Mouse (Mus musculus) midbrain, embryonic 11.5 days (tissue): ENCODE measurements at regions not wholly inside any gene's neighbourhood (a gene's known extent, or its start where the extent isn't known, plus 50 kb on each side); places are given as distances from the start of the nearest gene placed in this dataset.

Experiments
- ATAC-seq: fragments of 200-750 bp; cut with Nextera tagmentation; 2 replicates; pipeline ENCODE4 v1.8.0; 2017; ENCODE audit warnings: moderate TSS enrichment, moderate library complexity; ENCODE audit not compliant: low FRiP score
- DNase-seq: peaks from one replicate; pipeline ENCODE4 v3.0.0; 2015; ENCODE audit warnings: low spot score; ENCODE audit errors: missing footprints
- H3K27ac ChIP-seq: fragments of 300-500 bp; sonication (generic); 2 replicates; pipeline ENCODE4 v1.5.1; 2014; ENCODE audit warnings: low read depth, low read length
- H3K27me3 ChIP-seq: fragments of 300-500 bp; sonication (generic); 2 replicates; pipeline ENCODE4 v1.6.1; 2014; ENCODE audit warnings: mild to moderate bottlenecking, low read length, moderate library complexity, mixed read lengths; ENCODE audit not compliant: control insufficient read depth, insufficient read depth
- H3K36me3 ChIP-seq: fragments of 300-500 bp; sonication (generic); 2 replicates; pipeline ENCODE4 v1.6.1; 2014; ENCODE audit warnings: mild to moderate bottlenecking, low read length, moderate library complexity, mixed read lengths; ENCODE audit not compliant: control insufficient read depth, insufficient read depth
- H3K4me1 ChIP-seq: fragments of 300-500 bp; sonication (generic); 2 replicates; pipeline ENCODE4 v1.6.1; 2014; ENCODE audit warnings: low read length; ENCODE audit not compliant: control insufficient read depth, insufficient read depth
- H3K4me2 ChIP-seq: fragments of 300-500 bp; sonication (generic); 2 replicates; pipeline ENCODE4 v1.6.1; 2014; ENCODE audit warnings: mild to moderate bottlenecking, moderate library complexity
- H3K4me3 ChIP-seq: fragments of 300-500 bp; sonication (generic); 2 replicates; pipeline ENCODE4 v1.5.1; 2014; ENCODE audit warnings: low read depth, low read length
- H3K9ac ChIP-seq: fragments of 300-500 bp; sonication (generic); 2 replicates; pipeline ENCODE4 v1.6.1; 2014; ENCODE audit warnings: low read length
- H3K9me3 ChIP-seq: fragments of 300-500 bp; sonication (generic); 2 replicates; pipeline ENCODE4 v1.6.1; 2016; ENCODE audit warnings: low read length; ENCODE audit not compliant: control insufficient read depth
- WGBS: fragments of 180-500 bp; shearing (Covaris S2); extraction: QIAGEN DNeasy Blood & Tissue Kit; methylation state at CpG from one replicate; pipeline ENCODE4 v1.1.7; 2014; 5-methylcytosine and 5-hydroxymethylcytosine counted together

DNA sequence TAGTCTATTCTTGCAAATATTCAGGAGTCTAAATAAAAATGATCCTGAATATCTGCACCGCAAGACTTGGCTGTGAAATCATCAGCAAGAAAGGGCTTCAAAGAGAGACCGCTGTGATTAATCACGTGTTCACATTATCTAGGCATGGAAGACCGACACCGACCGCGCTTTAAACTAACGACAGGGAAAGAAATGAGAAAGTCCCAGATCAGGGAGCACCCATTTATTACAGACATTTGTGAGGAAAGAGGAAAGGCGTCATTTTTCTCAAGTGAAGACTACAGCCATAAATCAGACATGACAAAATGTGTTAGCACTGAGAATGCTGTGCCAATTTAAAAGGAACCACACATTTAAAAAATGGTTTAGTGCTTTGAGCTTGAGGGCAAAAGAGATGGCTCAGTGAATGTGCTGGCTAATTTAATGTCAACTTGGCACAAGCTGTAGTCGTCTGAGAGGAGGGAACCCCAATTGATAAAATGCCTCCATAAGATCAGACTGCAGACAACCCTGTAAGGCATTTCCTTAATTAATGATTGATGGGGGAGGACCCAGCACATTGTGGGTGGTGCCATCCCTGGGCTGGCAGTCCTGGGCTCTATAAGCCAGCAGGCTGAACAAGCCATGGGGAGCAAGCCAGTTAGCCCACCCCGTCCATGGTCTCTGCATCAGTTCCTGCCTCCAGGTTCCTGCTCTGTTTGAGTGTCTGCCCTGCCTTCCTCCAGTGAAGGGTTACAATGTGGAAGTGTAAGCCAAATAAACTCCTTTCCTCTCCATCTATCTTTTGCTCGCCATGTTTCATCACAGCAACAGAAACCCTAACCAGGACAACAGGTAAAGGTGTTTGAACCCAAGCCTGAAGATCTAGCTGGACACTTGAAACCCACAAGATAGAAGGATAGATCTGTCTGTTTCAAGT is 81.5 kb upstream of the Gm47985 start:
- ATAC-seq = no peak
- 92% methylated on average over 12 of the region's 12 CpGs for WGBS

DNA sequence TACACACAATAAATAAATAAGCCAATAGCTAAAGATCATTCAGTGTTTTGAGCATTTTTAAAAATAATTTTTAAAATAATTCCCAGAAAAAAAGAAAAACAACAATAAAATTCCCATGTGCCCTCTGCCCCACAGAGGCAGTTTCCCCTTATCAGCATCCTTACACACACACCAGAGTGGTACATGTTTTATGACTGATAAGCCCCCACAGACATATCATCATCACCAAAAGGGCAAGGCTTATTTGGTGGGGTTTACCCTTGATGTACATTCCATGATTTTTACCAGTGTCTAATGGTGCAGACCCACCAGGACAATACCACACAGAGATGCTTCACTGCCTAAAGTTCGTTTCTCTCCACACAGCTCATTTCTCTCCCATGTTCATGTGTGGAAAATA is 80.8 kb upstream of the Gm47985 start:
- DNase-seq (peak; percentile 41), ATAC-seq (no peak)
- H3K36me3 ChIP-seq = no peaks in the 10 kb centered on the region
- H3K4me1 ChIP-seq = no peaks in the 10 kb centered on the region
- no peaks in the 10 kb centered on the region for H3K27me3 ChIP-seq
- H3K4me2 ChIP-seq = no peak overlapping the region
- H3K9me3 ChIP-seq = no peaks in the 10 kb centered on the region
- H3K9ac ChIP-seq = no peak overlapping the region
- H3K27ac ChIP-seq = no peak overlapping the region
- 71% methylated on average over 1 of the region's 1 CpGs for WGBS
- no peak overlapping the region for H3K4me3 ChIP-seq

More for the DNA sequence above, 81.5 kb upstream of the Gm47985 start:
- Histone ChIP-seq H3K36me3 (no peaks in the 10 kb centered on the region), H3K27ac (no peak overlapping the region), H3K4me1 (peaks cover 4% of the 10 kb centered on the region; the same call in 1 of the 2 replicates), H3K4me2 (no peak overlapping the region), H3K27me3 (no peaks in the 10 kb centered on the region), H3K9ac (no peak overlapping the region), H3K9me3 (no peaks in the 10 kb centered on the region), H3K4me3 (no peak overlapping the region)
- peak; percentile 47 for DNase-seq

DNA sequence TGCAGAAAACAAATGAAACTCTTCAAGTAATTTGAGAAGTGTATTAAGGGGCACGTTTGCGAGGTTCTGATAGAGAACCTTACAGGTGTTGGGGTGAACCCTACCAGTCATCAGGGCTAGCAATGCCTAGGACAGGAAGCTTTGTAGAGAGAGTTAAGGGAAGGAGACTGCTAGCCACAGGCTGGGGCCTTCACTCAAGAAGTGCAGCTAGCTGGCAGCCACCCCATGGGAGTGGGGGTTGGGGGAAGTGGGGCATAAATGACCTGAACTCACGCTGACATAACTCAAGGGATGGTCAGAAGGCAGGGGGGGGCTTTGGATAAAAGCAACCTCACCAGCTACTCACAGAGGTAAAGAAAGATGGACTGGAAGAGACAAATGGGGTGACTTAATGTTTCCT is 80.3 kb upstream of the Gm47985 start:
- Histone ChIP-seq H3K27me3 (no peaks in the 10 kb centered on the region), H3K9me3 (no peaks in the 10 kb centered on the region), H3K27ac (no peak overlapping the region), H3K36me3 (no peaks in the 10 kb centered on the region), H3K4me1 (no peaks in the 10 kb centered on the region), H3K4me2 (no peak overlapping the region), H3K4me3 (no peak overlapping the region), H3K9ac (no peak overlapping the region)
- ATAC-seq = no peak
- WGBS = 79% methylated on average over 3 of the region's 3 CpGs
- peak; percentile 57 for DNase-seq

DNA sequence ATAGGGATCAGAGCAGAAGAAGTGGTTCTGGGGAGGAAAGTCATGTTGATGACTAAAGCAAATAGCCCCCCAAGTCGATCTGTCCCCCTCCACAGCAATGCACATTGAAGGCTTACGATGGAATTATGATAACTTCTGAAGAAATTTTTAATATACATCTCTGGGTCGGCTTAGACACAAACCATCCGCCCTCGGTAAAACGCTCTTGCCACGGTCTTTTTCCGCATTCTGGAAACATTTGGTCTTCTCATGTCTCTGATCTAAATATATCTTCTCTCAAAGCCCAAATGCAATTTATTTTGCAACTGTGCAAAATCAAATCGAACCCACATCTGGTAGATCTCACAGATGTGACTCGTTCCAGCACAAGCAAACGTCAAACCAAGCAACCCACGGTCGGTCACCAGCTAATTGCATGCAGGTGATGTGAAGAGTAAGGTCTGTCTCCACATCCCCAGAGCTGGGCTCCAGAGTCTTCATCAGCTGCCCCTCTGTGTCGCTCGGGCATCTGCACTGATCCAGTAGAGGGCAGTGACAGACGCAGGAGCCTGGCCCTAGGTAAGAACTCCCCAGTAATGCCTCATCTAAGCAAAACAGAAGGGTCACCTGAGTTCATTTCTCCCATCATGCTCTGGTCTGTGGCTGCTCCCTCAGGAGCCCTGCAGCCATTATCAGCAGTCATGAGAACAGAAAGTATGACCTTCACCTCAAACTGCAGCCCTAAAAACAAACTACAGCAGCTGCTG is 79.5 kb upstream of the Gm47985 start:
- Histone ChIP-seq H3K36me3 (no peaks in the 10 kb centered on the region), H3K4me1 (no peaks in the 10 kb centered on the region), H3K4me3 (no peak overlapping the region), H3K4me2 (no peak overlapping the region), H3K9me3 (no peaks in the 10 kb centered on the region), H3K27ac (no peak overlapping the region), H3K9ac (no peak overlapping the region), H3K27me3 (no peaks in the 10 kb centered on the region)
- peak; percentile 51 for DNase-seq
- 84% methylated on average over 16 of the region's 16 CpGs for WGBS
- ATAC-seq = no peak

- no peaks in the 10 kb centered on the region for H3K36me3 ChIP-seq
- no peak overlapping the region for H3K27ac ChIP-seq
- no peaks in the 10 kb centered on the region for H3K4me1 ChIP-seq
- no peaks in the 10 kb centered on the region for H3K27me3 ChIP-seq
- no peak overlapping the region for H3K4me2 ChIP-seq
- no peak overlapping the region for H3K4me3 ChIP-seq
- H3K9ac ChIP-seq = no peak overlapping the region
- H3K9me3 ChIP-seq = no peaks in the 10 kb centered on the region
- DNase-seq = peak; percentile 72
- 82% methylated on average over 6 of the region's 6 CpGs for WGBS
- no peak for ATAC-seq
Measured at GRCm38 (mm10) chr1:151103522-151104037, 78.8 kb upstream of the Gm47985 start.

DNA sequence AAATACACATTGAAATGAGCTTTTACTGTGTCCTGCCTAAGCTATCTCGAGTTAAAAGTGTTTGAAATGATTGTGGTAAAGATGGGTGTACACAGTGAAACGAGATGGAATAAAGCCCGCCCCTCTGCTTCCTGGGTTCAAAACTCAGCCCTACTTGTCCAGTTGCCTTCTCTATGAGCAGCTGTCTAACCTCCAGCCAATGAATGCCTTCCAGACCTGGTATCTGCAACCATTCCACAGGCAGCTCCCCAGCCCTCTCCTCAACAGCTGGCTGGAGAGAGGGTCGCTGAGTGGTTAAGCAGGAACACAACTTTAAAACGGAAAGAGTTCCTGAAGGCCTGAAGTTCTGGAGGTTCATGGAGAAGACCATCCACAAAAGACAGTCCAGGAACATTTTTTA is 78.0 kb upstream of the Gm47985 start:
- Histone ChIP-seq H3K27me3 (no peaks in the 10 kb centered on the region), H3K36me3 (no peaks in the 10 kb centered on the region), H3K9me3 (no peaks in the 10 kb centered on the region), H3K4me1 (no peaks in the 10 kb centered on the region), H3K9ac (no peak overlapping the region), H3K27ac (no peak overlapping the region), H3K4me2 (no peak overlapping the region), H3K4me3 (no peak overlapping the region)
- no peak for ATAC-seq
- peak; percentile 82 for DNase-seq
- WGBS = 92% methylated on average over 5 of the region's 5 CpGs

DNA sequence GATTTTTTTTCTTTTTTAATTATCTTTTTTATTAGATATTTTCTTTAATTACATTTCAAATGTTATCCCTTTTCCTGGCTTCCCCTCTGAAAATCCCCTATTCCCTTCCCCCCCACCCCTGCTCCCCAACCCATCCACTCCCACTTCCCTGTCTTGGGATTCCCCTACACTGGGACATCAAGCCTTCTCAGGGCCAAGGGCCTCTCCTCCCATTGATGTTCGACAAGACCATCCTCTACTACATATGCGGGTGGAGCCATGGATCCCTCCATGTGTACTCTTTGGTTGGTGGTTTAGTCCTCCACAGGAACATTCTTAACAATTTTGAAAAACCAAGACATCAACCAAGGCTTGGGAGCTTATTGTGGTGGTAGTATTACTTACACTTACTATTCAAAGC is 77.5 kb upstream of the Gm47985 start:
- Histone ChIP-seq H3K36me3 (no peaks in the 10 kb centered on the region), H3K4me3 (no peak overlapping the region), H3K4me2 (no peak overlapping the region), H3K9ac (no peak overlapping the region), H3K9me3 (no peaks in the 10 kb centered on the region), H3K27me3 (no peaks in the 10 kb centered on the region), H3K4me1 (no peaks in the 10 kb centered on the region), H3K27ac (no peak overlapping the region)
- WGBS = 90% methylated on average over 2 of the region's 2 CpGs
- no peak for ATAC-seq
- peak; percentile 41 for DNase-seq

- H3K27ac ChIP-seq = no peak overlapping the region
- ATAC-seq (no peak), DNase-seq (peak; percentile 51)
- no peaks in the 10 kb centered on the region for H3K4me1 ChIP-seq
- H3K36me3 ChIP-seq = no peaks in the 10 kb centered on the region
- no peaks in the 10 kb centered on the region for H3K9me3 ChIP-seq
- 75% methylated on average over 3 of the region's 3 CpGs for WGBS
- no peaks in the 10 kb centered on the region for H3K27me3 ChIP-seq
- H3K4me2 ChIP-seq = no peak overlapping the region
- H3K4me3 ChIP-seq = no peak overlapping the region
- no peak overlapping the region for H3K9ac ChIP-seq
Measured at GRCm38 (mm10) chr1:151105251-151105650, 77.1 kb upstream of the Gm47985 start.

GRCm38 (mm10) chr1:151107401-151107800 is 74.9 kb upstream of the Gm47985 start:
- Histone ChIP-seq H3K4me3 (no peak overlapping the region), H3K9ac (no peak overlapping the region), H3K4me2 (no peak overlapping the region), H3K4me1 (no peaks in the 10 kb centered on the region), H3K36me3 (no peaks in the 10 kb centered on the region), H3K9me3 (no peaks in the 10 kb centered on the region), H3K27ac (no peak overlapping the region), H3K27me3 (no peaks in the 10 kb centered on the region)
- no peak for ATAC-seq
- peak; percentile 74 for DNase-seq
- WGBS = 75% methylated on average over 3 of the region's 3 CpGs
